Mouse (Mus musculus) testis, adult 10 weeks (tissue): ENCODE measurements around the gene 9630041A04Rik. TPM values are rescaled to one million over a fixed set of nuclear protein-coding genes. Genes with fewer than 3 reads are reported as not detected.

Experiments
- polyA plus RNA-seq: library from polyadenylated mRNA; stranded (reverse); fragments of 350-450 nt; fragmentation: Illumina TruSeq; extraction: RNeasy Lipid Tissue Mini Kit (QIAGEN cat#74804); gene quantifications from one replicate; pipeline ENCODE4 v1.2.3, GENCODE M21; 2014; ENCODE audit warnings: low read depth, low replicate concordance

9630041A04Rik gene
- not detected for polyA plus RNA-seq

DNA sequence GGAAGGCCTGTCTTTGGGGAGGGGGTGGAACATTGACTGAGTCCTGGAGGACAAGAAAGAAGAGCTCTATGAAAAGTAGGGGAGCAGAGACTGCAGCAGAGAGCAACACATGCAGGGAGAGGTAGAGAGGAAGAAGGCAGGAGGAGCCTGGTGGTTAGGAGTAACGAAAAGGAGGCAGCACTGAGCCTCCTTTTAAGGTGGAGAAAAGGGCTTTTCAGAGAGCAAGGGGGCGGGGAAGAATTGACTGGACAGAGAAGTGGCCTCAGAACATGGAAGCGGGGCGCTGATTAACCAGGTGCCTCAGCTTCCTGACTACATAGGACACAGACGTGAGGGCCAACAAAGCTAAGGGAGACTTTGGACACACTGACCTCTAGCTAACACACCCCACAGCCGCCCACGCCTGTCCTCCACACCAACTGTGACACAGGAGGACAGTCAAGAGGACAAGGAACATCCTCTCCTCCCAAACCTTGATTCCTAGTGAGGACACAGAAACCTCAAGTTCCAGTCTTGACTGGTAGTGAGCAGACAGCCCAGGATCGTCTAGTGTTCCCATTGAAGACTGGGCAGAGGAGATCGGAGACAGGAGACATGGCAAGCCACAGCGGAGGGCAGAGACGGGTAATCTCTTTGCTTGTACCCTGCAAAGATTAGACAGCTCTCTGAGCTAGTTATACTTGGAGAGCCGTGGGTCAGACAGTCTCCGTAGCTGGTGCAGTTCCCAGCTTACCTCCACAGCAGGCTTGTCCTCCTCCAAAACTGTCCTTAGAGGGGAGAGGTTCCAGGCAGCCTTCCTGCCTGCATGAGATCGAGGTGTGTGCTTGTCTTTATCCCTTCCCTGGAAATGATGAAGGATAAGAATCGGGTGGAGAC is at the start of gene 9630041A04Rik:
Gene 9630041A04Rik (plus strand): TSS at position 246 of the 876 bp plus-strand sequence.

